Mouse (Mus musculus) gonadal fat pad, adult 2 months (tissue): ENCODE results near the gene Rpl21. TPM values are rescaled to one million over a fixed set of nuclear protein-coding genes. Genes with fewer than 3 reads are reported as not detected.
"Not testable (repeated sequence)": the region's sequence is repeated elsewhere in the genome, so short reads cannot be mapped to it uniquely, and the experiment has no call there.

Experiments
- DNase-seq: peaks from one replicate; pipeline ENCODE4 v3.0.0-alpha.2; 2012; ENCODE audit warnings: low read depth
- polyA plus RNA-seq: library from polyadenylated mRNA; depleted of rRNA; stranded (reverse); fragments of >200 nt; gene quantifications from 2 replicates; pipeline ENCODE4 v1.2.3, GENCODE M21; 2012; rRNA removed

The Rpl21 gene
- polyA plus RNA-seq, 1 experiment, result 88.2 TPM

DNA sequence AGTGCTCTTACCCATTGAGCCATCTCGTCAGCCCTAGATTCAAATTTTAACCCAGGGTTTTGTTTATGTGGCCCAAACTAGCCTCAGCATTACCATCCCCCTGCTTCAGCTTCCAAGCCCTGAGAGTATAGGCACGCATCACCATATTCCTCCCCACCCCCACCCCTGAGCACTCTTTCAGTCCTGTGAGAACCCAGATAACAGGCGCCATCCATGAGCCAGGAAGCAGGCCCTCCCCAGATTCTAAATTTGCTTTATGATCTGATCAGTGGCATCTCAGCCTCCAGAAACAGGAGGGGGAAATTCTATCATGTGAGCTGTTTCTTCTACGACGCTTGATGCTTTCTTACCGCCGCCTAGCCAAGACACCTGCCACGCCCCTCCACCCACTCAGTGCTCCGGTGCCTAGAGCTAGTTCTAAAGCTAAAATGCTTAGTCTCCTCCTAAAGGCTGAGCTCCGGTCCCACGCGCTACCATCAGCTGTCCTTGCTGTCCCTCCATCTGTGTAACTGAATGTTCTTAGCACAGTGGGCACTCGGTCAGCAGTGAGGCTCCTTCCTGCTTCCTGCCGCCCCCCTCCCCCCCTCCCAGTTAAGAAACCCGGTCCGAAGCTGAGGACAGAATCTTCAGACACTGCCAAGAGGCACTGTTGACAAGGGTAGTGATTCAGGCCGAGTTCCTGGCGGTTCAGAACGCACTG lies 34.7 kb downstream of the Rpl21 start:
- no peak for DNase-seq

DNA sequence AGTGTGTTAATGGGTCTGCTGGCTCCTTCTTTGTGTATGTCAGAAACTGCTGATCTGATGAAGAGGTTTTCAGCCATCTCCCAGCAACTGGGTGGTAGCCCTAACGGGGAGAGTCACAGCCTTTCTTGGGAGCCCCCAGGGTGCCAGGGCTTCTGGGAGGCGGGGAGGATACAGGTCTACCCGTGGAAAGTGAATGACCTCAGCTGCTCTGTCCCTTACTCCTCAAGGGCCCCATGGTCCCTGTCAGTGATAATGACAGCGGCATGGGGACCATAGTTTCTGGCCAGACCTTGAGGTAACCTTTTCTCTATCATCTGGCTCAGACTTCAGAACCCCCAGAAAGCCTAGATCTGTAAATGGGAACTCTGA lies 35.2 kb downstream of the Rpl21 start:
- DNase-seq, result no peak

DNA sequence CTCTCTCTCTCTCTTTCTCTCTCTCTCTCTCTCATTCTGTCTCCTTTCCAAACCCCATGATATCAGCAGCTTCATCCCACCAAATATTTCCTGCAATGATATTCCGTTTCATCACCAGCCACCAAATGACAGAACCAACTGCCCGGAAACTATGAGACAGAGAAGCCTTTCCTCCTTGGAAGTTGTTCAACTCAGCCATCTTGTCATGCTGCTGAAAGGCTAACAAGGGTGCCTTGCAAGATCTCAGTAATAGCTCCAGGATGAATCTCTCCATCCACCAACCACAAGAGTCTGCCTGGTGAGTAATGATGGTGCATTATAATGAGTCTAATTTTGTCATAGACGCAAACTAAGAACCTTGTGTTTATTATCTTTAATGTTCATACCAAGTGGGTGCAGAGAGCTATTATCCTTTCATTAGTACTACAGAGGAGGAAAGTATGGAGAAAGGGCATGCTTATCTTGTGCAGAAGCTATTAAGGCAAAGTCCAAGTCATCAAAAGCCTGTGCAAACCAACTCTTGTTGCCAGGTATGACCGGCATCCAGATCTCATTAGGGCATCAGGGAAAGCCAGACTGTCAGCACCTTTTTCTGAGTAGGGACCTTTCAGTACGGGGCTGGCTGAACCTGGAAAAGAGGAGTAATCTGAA lies 40.4 kb downstream of the Rpl21 start:
- DNase-seq, result no peak

DNA sequence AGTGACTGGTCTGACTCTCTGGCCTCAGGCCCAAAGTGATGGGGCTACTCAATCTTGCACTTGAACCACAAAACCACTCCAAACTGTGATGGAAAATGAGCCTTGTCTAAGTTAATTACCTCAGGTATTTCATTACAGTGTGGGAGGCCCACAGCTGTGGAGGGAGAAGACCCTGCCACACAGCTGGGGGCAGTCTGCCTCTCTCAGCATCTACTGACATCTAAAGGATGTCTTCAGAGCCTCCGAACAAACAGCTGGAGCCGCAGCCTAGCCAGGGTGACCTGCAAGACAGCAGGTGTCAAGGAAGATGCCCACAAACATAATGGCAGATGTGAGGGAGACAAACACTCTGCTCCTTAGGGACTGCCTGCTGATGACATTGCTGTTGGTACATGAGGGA lies 43.3 kb downstream of the Rpl21 start:
- DNase-seq, result no peak

DNA sequence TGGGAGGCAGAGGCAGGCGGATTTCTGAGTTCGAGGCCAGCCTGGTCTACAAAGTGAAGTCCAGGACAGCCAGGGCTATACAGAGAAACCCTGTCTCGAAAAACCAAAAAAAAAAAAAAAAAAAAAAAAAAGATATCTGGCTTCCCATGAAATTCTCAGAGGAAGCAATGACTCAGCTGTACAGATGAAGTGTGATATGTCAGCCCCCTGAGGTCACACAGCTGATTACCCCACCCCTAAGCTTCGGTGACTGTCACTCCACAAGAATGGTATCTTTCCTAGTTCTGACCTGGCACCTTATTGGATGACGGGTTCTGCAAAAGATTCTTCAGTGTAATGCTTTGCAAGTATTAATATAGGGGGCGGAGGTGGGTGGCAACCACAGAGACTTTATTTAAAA lies 45.2 kb downstream of the Rpl21 start:
- not testable (repeated sequence) for DNase-seq

DNA sequence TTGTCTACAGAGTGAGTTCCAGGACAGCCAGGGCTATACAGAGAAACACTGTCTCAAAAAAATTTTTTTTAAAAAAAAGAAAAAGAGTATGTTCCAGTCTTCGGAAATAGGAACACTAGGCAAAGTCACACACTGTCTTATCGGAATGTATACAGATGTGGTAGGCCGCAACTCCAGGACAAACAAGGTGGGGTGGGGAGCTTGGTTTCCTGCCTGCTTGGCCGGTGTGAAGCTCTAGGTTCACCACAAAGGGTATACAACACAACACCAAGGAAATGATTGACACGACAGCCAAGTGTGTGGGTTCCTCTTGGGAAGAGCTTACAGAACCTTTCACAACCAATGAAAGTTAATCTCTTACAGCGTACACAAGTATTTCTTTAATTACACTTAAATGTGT lies 49.6 kb downstream of the Rpl21 start:
- DNase-seq, result no peak

DNA sequence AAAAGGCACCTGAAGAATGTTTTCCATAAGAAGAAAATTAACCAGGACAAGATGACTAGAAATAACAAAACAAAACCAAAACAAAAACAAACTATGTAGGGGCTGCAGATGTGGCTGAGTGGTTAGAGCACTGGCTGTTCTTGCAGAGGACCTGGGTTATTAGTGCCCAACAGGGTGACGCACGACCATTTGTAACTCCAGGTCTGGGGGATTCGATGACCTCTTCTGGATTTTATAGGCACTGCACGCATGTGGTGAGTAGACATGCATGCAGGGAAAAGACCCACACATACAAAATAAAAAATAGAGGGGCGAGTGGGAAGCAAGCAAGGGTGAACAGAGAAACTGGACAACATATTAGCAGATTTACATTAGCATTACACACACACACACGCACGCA lies 50.4 kb downstream of the Rpl21 start:
- DNase-seq, result no peak

DNA sequence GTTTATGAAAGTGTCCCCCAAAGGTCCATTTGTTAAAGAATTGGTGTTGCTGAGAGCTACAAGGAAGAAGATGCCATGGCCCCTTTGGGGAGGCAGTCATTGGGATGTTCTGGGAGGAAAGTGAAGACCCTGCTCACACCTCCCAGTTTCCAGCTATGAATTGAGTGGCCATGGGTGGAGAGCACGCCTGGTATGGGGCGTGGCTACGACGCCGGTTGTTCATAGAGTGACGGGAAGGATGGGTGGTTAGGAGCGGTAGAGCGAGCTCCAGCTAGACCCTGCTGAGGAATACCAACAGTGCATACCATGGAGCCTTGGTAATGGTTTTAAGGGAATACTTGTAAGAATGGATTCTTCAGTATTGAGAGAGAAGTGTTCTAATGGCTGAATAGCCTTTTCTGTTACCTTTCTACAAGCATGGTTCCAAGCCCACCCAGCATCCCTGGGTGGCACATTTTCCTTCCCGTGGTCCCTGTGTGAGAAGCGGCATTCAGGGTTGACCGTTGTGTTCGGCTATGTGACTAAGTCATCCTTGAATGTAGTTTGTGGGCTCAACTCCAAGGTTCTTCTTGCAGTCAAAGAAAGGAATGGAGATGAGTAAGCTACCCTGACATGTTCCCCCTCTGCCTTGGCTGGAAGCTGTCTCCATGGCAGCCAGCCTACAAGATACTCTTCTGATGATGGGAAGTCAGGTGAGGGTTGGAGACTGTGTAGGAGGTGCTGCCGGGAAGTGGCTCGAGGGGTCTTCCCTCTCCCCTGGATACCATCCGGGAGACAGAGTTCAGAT lies 51.0 kb downstream of the Rpl21 start:
- no peak for DNase-seq

Other genes starting within 250 kb of the Rpl21 start
- gene Gpr12, start 247.7 kb upstream of the Rpl21 start, polyA plus RNA-seq, result not detected in 2 replicates
- gene Usp12, start 37.9 kb upstream of the Rpl21 start, polyA plus RNA-seq, result 17.7 and 20.0 TPM in 2 replicates
- 9.1 and 12.4 TPM in 2 replicates for gene Rasl11a, start 12.2 kb downstream of the Rpl21 start, polyA plus RNA-seq
- gene Gtf3a, start 115.8 kb downstream of the Rpl21 start, polyA plus RNA-seq, result 36.9 and 39.2 TPM in 2 replicates
- 10.5 and 10.7 TPM in 2 replicates for gene Mtif3, start 130.9 kb downstream of the Rpl21 start, polyA plus RNA-seq
- 22.2 and 31.0 TPM in 2 replicates for gene Lnx2, start 243.7 kb downstream of the Rpl21 start, polyA plus RNA-seq
- 67.7 and 69.9 TPM in 2 replicates for gene Polr1d, start 244.2 kb downstream of the Rpl21 start, polyA plus RNA-seq